Mouse (Mus musculus) CH12.LX (cell line): ENCODE data around the gene Tysnd1. TPM values are rescaled to one million over a fixed set of nuclear protein-coding genes. Genes with fewer than 3 reads are reported as not detected.

Experiments
- DNase-seq: peaks from one replicate; pipeline ENCODE4 v3.0.0-alpha.2; 2013; ENCODE audit errors: extremely low read depth
- H3K27ac ChIP-seq: 2 replicates; pipeline ENCODE4 v1.5.1; 2012; ENCODE audit warnings: low read depth, mild to moderate bottlenecking, control low read depth, moderate library complexity; ENCODE audit not compliant: insufficient read depth
- H3K27me3 ChIP-seq: replicated peaks from 2 replicates; pipeline ENCODE3; 2012; ENCODE audit warnings: inconsistent platforms
- H3K36me3 ChIP-seq, 2 experiments: replicated peaks in 1 of 2; 2 replicates each; pipeline versions ENCODE3 to v1.6.1; 2012; ENCODE audit warnings: inconsistent platforms in 1 of 2, low read length in 1 of 2, mild to moderate bottlenecking in 1 of 2, mixed read lengths in 1 of 2, moderate library complexity in 1 of 2; ENCODE audit not compliant: control insufficient read depth in 1 of 2, insufficient read depth in 1 of 2
- H3K4me1 ChIP-seq, 2 experiments: 2 replicates each; pipeline ENCODE4 v1.6.1; 2012; ENCODE audit warnings: inconsistent platforms in 1 of 2, moderate library complexity in 1 of 2; ENCODE audit not compliant: insufficient read depth in 2 of 2, control insufficient read depth in 1 of 2
- H3K4me2 ChIP-seq: 2 replicates; pipeline ENCODE4 v1.6.1; 2012; ENCODE audit warnings: low read depth, mild to moderate bottlenecking, control low read depth; ENCODE audit not compliant: poor library complexity, insufficient read depth, severe bottlenecking
- H3K4me3 ChIP-seq, 3 experiments: fragments of 150-350 bp in 1 of 3; sonication (generic) in 1 of 3; replicated peaks in 1 of 3; 2 replicates each; pipeline versions ENCODE3 to v1.5.1; 2011 to 2012; ENCODE audit warnings: low read depth in 2 of 3, low read length in 2 of 3, mild to moderate bottlenecking in 2 of 3, moderate library complexity in 2 of 3, control low read depth in 1 of 3, improper control_type of control experiment in 1 of 3, inconsistent platforms in 1 of 3, mixed read lengths in 1 of 3; ENCODE audit not compliant: poor library complexity in 1 of 3
- H3K79me2 ChIP-seq: replicated peaks from 2 replicates; pipeline ENCODE4 v1.6.1; 2012; ENCODE audit warnings: mild to moderate bottlenecking, moderate library complexity; ENCODE audit not compliant: control insufficient read depth, poor library complexity, insufficient read depth, severe bottlenecking; ENCODE audit errors: extremely low read depth
- H3K9ac ChIP-seq: 2 replicates; pipeline ENCODE4 v1.6.1; 2012; ENCODE audit warnings: low read depth, mild to moderate bottlenecking, control low read depth, moderate library complexity; ENCODE audit not compliant: insufficient read depth
- H3K9me3 ChIP-seq: replicated peaks from 2 replicates; pipeline ENCODE3; 2012; ENCODE audit warnings: low read length, inconsistent platforms, mixed read lengths
- BHLHE40 ChIP-seq: IDR thresholded peaks from 2 replicates; pipeline ENCODE4 v1.6.1; 2011; ENCODE audit warnings: mild to moderate bottlenecking, low read depth, low read length, improper control_type of control experiment
- CHD1 ChIP-seq: IDR thresholded peaks from 2 replicates; pipeline ENCODE4 v1.6.1; 2012; ENCODE audit warnings: low read depth, low read length, improper control_type of control experiment, inconsistent platforms
- CHD2 ChIP-seq: IDR thresholded peaks from 2 replicates; pipeline ENCODE4 v1.6.1; 2011; ENCODE audit warnings: low read length, improper control_type of control experiment
- ELF1 ChIP-seq: IDR thresholded peaks from 2 replicates; pipeline ENCODE4 v1.6.1; 2014; ENCODE audit warnings: low read depth, mild to moderate bottlenecking, inconsistent platforms, low read length, improper control_type of control experiment
- EP300 ChIP-seq: IDR thresholded peaks from 2 replicates; pipeline ENCODE4 v1.6.1; 2011; ENCODE audit warnings: low read length, improper control_type of control experiment
- GABPA ChIP-seq: IDR thresholded peaks from 2 replicates; pipeline ENCODE4 v1.6.1; 2012; ENCODE audit warnings: low read depth, low read length, improper control_type of control experiment, inconsistent platforms; ENCODE audit not compliant: insufficient replicate concordance
- IRF4 ChIP-seq: IDR thresholded peaks from 2 replicates; pipeline ENCODE4 v1.6.1; 2014; ENCODE audit warnings: low read depth, mild to moderate bottlenecking, inconsistent platforms, low read length, improper control_type of control experiment
- JUND ChIP-seq: conservative IDR thresholded peaks from 2 replicates; pipeline ENCODE4 v1.6.1; 2011; ENCODE audit warnings: low read depth, low read length, improper control_type of control experiment
- KAT2A ChIP-seq: IDR thresholded peaks from 2 replicates; pipeline ENCODE4 v1.6.1; 2012; ENCODE audit warnings: low read length, improper control_type of control experiment, inconsistent platforms; ENCODE audit not compliant: insufficient replicate concordance
- MAZ ChIP-seq: IDR thresholded peaks from 2 replicates; pipeline ENCODE4 v1.6.1; 2012; ENCODE audit warnings: low read depth, mild to moderate bottlenecking, inconsistent platforms, low read length, improper control_type of control experiment, moderate library complexity
- MEF2A ChIP-seq: IDR thresholded peaks from 2 replicates; pipeline ENCODE4 v1.6.1; 2014; ENCODE audit warnings: low read depth, mild to moderate bottlenecking, inconsistent platforms, low read length, improper control_type of control experiment, borderline replicate concordance
- MXI1 ChIP-seq: IDR thresholded peaks from 2 replicates; pipeline ENCODE4 v1.6.1; 2011; ENCODE audit warnings: mild to moderate bottlenecking, low read depth, low read length, improper control_type of control experiment
- MYC ChIP-seq: IDR thresholded peaks from 2 replicates; pipeline ENCODE4 v1.6.1; 2011; ENCODE audit warnings: low read depth, mild to moderate bottlenecking, improper control_type of control experiment, low read length
- NRF1 ChIP-seq: IDR thresholded peaks from 2 replicates; pipeline ENCODE4 v1.6.1; 2014; ENCODE audit warnings: low read depth, mild to moderate bottlenecking, inconsistent platforms, low read length, improper control_type of control experiment, moderate library complexity
- POLR2AphosphoS2 ChIP-seq: IDR thresholded peaks from 2 replicates; pipeline ENCODE4 v1.6.1; 2011; ENCODE audit warnings: low read depth, low read length, improper control_type of control experiment
- RAD21 ChIP-seq: IDR thresholded peaks from 2 replicates; pipeline ENCODE4 v1.6.1; 2011; ENCODE audit warnings: low read depth, mild to moderate bottlenecking, low read length, improper control_type of control experiment, moderate library complexity
- SIN3A ChIP-seq: IDR thresholded peaks from 2 replicates; pipeline ENCODE4 v1.6.1; 2012; ENCODE audit warnings: low read length, improper control_type of control experiment, inconsistent platforms
- SMC3 ChIP-seq: IDR thresholded peaks from 2 replicates; pipeline ENCODE4 v1.6.1; 2011; ENCODE audit warnings: low read depth, low read length, improper control_type of control experiment
- TBP ChIP-seq: conservative IDR thresholded peaks from 2 replicates; pipeline ENCODE4 v1.6.1; 2011; ENCODE audit warnings: low read depth, low read length, improper control_type of control experiment
- TCF12 ChIP-seq: IDR thresholded peaks from 2 replicates; pipeline ENCODE4 v1.6.1; 2014; ENCODE audit warnings: low read depth, mild to moderate bottlenecking, inconsistent platforms, low read length, improper control_type of control experiment
- ZC3H11A ChIP-seq: IDR thresholded peaks from 2 replicates; pipeline ENCODE4 v1.6.1; 2012; ENCODE audit warnings: low read depth, mild to moderate bottlenecking, inconsistent platforms, low read length, improper control_type of control experiment
- ZKSCAN1 ChIP-seq: IDR thresholded peaks from 2 replicates; pipeline ENCODE4 v1.6.1; 2012; ENCODE audit warnings: low read depth, inconsistent platforms, low read length, improper control_type of control experiment, borderline replicate concordance
- ZMIZ1 ChIP-seq: IDR thresholded peaks from 2 replicates; pipeline ENCODE4 v1.6.1; 2012; ENCODE audit warnings: low read depth, mild to moderate bottlenecking, inconsistent platforms, low read length, improper control_type of control experiment
- dilution Hi-C: fragments of 300-500 bp; cut with MboI; formaldehyde crosslinking; loops from 2 replicates; pipeline ENCODE4 v1.14.3; 2020; ENCODE audit warnings: low sequenced_read_pairs; ENCODE audit not compliant: extremely low pct_unique_long_range_greater_than_20kb, extremely low pct_ligation_motif_present
- in situ Hi-C: fragments of 300-500 bp; cut with MboI; formaldehyde crosslinking; loops from 3 replicates; pipeline ENCODE4 v1.14.3; 2019; ENCODE audit warnings: low sequenced_read_pairs, low pct_ligation_motif_present, low pct_unique_long_range_greater_than_20kb, mixed read lengths
- polyA plus RNA-seq: library from polyadenylated mRNA; unstranded; fragments of >175 nt; gene quantifications from 2 replicates; pipeline ENCODE4 v1.2.1, GENCODE M21; 2012; ENCODE audit warnings: low read depth; ENCODE audit not compliant: insufficient read length
- total RNA-seq, 2 experiments: library from RNA; depleted of rRNA; stranded (reverse); fragments of 300-350 nt in 1 of 2; fragments of >200 nt in 1 of 2; gene quantifications; 2 replicates each; pipeline ENCODE4 v1.2.3; 2012 to 2014

The Tysnd1 gene
- total and polyA plus RNA-seq, 3 experiments = 23.2 to 45.1 (median 38.9) TPM

- DNase-seq = no peak
- in situ Hi-C loops = loop anchor here (25.0 kb wide), 1 partner anchor 328 kb away; no protein-coding TSS in a partner anchor
Observed at GRCm38 (mm10) chr10:61665111-61665510, 30.2 kb upstream of the Tysnd1 start.

GRCm38 (mm10) chr10:61665651-61666050, 29.7 kb upstream of the Tysnd1 start:
- Histone ChIP-seq H3K27me3 (no peaks in the 10 kb centered on the region), H3K9me3 (no peaks in the 10 kb centered on the region), H3K4me3 (no peak overlapping the region), H3K79me2 (no peaks in the 10 kb centered on the region; the same call in 1 of the 2 replicates), H3K4me2 (no peak overlapping the region), H3K27ac (no peak overlapping the region), H3K9ac (no peak overlapping the region), H3K36me3 (peaks cover 55 to 97% of the 10 kb centered on the region in 2 experiments), H3K4me1 (no peaks in the 10 kb centered on the region)
- in situ Hi-C loops = loop anchor here (25.0 kb wide), 1 partner anchor 328 kb away; no protein-coding TSS in a partner anchor
- TF ChIP-seq ZKSCAN1 (no peak), MEF2A (no peak), ZMIZ1 (no peak), POLR2AphosphoS2 (no peak), BHLHE40 (no peak), TBP (no peak), RAD21 (no peak), JUND (no peak), MAZ (no peak), GABPA (no peak), TCF12 (no peak), ELF1 (no peak), KAT2A (no peak), IRF4 (no peak), CHD1 (no peak), MYC (no peak), SIN3A (no peak)
- dilution Hi-C loops = no loop called here
- DNase-seq = no peak

More at GRCm38 (mm10) chr10:61665111-61665510, 30.2 kb upstream of the Tysnd1 start:
- Histone ChIP-seq H3K79me2 (no peaks in the 10 kb centered on the region; the same call in 1 of the 2 replicates), H3K4me3 (no peak overlapping the region), H3K9ac (no peak overlapping the region), H3K27me3 (no peaks in the 10 kb centered on the region), H3K4me1 (no peaks in the 10 kb centered on the region), H3K36me3 (peaks cover 54 to 97% of the 10 kb centered on the region in 2 experiments), H3K9me3 (no peaks in the 10 kb centered on the region), H3K27ac (no peak overlapping the region), H3K4me2 (no peak overlapping the region)
- dilution Hi-C loops = no loop called here
- TF ChIP-seq BHLHE40 (no peak), SMC3 (no peak), ZC3H11A (no peak), MXI1 (no peak), KAT2A (no peak), MEF2A (no peak), IRF4 (no peak), NRF1 (no peak), EP300 (no peak), CHD2 (no peak)
